Comparison of ENCODE assay signal across 21 mouse cellular contexts in the genomic region with DNA sequence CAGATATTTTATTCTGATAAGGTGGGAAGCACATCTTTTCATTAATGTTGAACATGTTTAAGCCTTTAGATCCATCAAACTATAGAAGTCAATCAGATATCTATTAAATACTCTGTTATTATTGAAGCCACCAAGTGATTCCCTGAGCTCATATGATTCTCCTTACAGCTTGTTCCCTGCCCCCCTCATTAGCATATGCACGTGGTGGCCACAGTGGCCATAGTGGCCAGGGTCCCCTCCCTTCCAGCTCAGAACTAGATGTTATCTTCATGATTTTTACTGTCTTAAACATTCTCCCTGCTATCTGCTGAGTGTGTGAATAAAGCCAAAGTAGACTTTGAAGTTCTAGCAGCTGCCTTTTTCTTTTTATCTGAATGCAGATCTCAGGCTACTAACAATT. TPM values are rescaled to one million over a fixed set of nuclear protein-coding genes. Genes with fewer than 3 reads are reported as not detected.
A peak's percentile ranks its signal among the peaks of the same experiment; 100 is the strongest.
DNase-seq lines count a peak whose midpoint lies in the region; ATAC-seq and TF ChIP-seq lines count a peak whose summit lies in the region.
"Had no signal": no experiment of that assay in that cellular context is flagged by ENCODE, and none has a peak within 500 bp of the region (broad histone marks: within the 10 kb centered on the region; RNA-seq: fewer than 3 reads in every experiment).

No protein-coding gene starts in this region.

- H3K9ac ChIP-seq in forebrain, embryonic 13.5 days, result no peak overlapping the region
- no peak overlapping the region for H3K9ac ChIP-seq in forebrain, embryonic 15.5 days (replicated peaks)
- H3K9ac ChIP-seq in midbrain, embryonic 13.5 days (replicated peaks), result no peak overlapping the region
- no peak overlapping the region for H3K9ac ChIP-seq in midbrain, embryonic 16.5 days (ENCODE audit: low read depth, low read length)
- H3K9ac ChIP-seq: heart, embryonic 13.5 days; hindbrain, embryonic 12.5 days; hindbrain, embryonic 15.5 days had no signal

- no peak overlapping the region for H3K27ac ChIP-seq in forebrain, embryonic 13.5 days
- H3K27ac ChIP-seq in forebrain, embryonic 15.5 days (replicated peaks), result no peak overlapping the region
- H3K27ac ChIP-seq in midbrain, embryonic 13.5 days, result no peak overlapping the region
- no peak overlapping the region for H3K27ac ChIP-seq in midbrain, embryonic 16.5 days (ENCODE audit: low read length)
- H3K27ac ChIP-seq: forebrain, embryonic 10.5 days; heart, adult 2 months; heart, embryonic 10.5 days; heart, embryonic 13.5 days; hindbrain, embryonic 12.5 days; hindbrain, embryonic 15.5 days had no signal

- peak; percentile 19; the same call in 1 of the 2 replicates for ATAC-seq in forebrain, embryonic 13.5 days
- no peak for ATAC-seq in forebrain, embryonic 15.5 days (replicated peaks)
- 0 out of 2 replicates have a peak, but pooled peaks have one; percentile 27 for ATAC-seq in midbrain, embryonic 13.5 days
- ATAC-seq in midbrain, embryonic 16.5 days, result no peak
- ATAC-seq in G1E (ENCODE audit: extremely low read depth, insufficient number of reproducible peaks, low FRiP score, poor library complexity, severe bottlenecking), result peak; percentile 50
- ATAC-seq: CD4-positive, CD25-positive, alpha-beta regulatory T cell, adult 4 months had no signal

- H3K9me3 ChIP-seq in forebrain, embryonic 13.5 days (replicated peaks), result no peaks in the 10 kb centered on the region
- no peaks in the 10 kb centered on the region for H3K9me3 ChIP-seq in forebrain, embryonic 15.5 days
- H3K9me3 ChIP-seq in midbrain, embryonic 13.5 days, result peaks cover 3% of the 10 kb centered on the region; the same call in 1 of the 2 replicates
- H3K9me3 ChIP-seq in midbrain, embryonic 16.5 days (replicated peaks; ENCODE audit: control insufficient read depth, low read length, poor library complexity, severe bottlenecking), result no peaks in the 10 kb centered on the region
- no peaks in the 10 kb centered on the region for H3K9me3 ChIP-seq in G1E (replicated peaks)
- H3K9me3 ChIP-seq: forebrain, embryonic 10.5 days; heart, embryonic 10.5 days; hindbrain, embryonic 12.5 days; hindbrain, embryonic 15.5 days had no signal

- no peak for TF ChIP-seq CTCF in G1E (IDR thresholded peaks at IDR 0.05; ENCODE audit: low read depth, low read length)

- no peaks in the 10 kb centered on the region for H3K27me3 ChIP-seq in forebrain, embryonic 13.5 days
- no peaks in the 10 kb centered on the region for H3K27me3 ChIP-seq in forebrain, embryonic 15.5 days
- no peaks in the 10 kb centered on the region for H3K27me3 ChIP-seq in midbrain, embryonic 13.5 days
- H3K27me3 ChIP-seq in midbrain, embryonic 16.5 days (ENCODE audit: control insufficient read depth, insufficient read depth, low read depth, low read length), result no peaks in the 10 kb centered on the region
- H3K27me3 ChIP-seq in G1E (ENCODE audit: insufficient read depth, low read length), result peaks cover 4% of the 10 kb centered on the region; the same call in 1 of the 2 replicates
- H3K27me3 ChIP-seq: heart, embryonic 13.5 days; hindbrain, embryonic 12.5 days; hindbrain, embryonic 15.5 days; Patski had no signal

- 0% methylated on average over 1 of the region's 1 CpGs for WGBS in forebrain, embryonic 13.5 days
- 2% methylated on average over 1 of the region's 1 CpGs for WGBS in forebrain, embryonic 15.5 days
- WGBS in midbrain, embryonic 13.5 days, result 0% methylated on average over 1 of the region's 1 CpGs
- 0% methylated on average over 1 of the region's 1 CpGs for WGBS in midbrain, embryonic 16.5 days

- intact Hi-C loops in heart, postnatal 14 days (cut with DNase I), result no loop called here

- no peaks in the 10 kb centered on the region for H3K36me3 ChIP-seq in forebrain, embryonic 13.5 days (ENCODE audit: poor library complexity, severe bottlenecking)
- no peaks in the 10 kb centered on the region for H3K36me3 ChIP-seq in forebrain, embryonic 15.5 days
- no peaks in the 10 kb centered on the region for H3K36me3 ChIP-seq in midbrain, embryonic 13.5 days
- H3K36me3 ChIP-seq in midbrain, embryonic 16.5 days (ENCODE audit: control insufficient read depth, insufficient read depth, low read length), result no peaks in the 10 kb centered on the region
- no peaks in the 10 kb centered on the region for H3K36me3 ChIP-seq in G1E (replicated peaks)
- H3K36me3 ChIP-seq: forebrain, embryonic 10.5 days; heart, embryonic 10.5 days; heart, embryonic 13.5 days; hindbrain, embryonic 12.5 days; hindbrain, embryonic 15.5 days had no signal

- H3K4me2 ChIP-seq in forebrain, embryonic 13.5 days, result no peak overlapping the region
- H3K4me2 ChIP-seq in forebrain, embryonic 15.5 days (replicated peaks), result no peak overlapping the region
- no peak overlapping the region for H3K4me2 ChIP-seq in midbrain, embryonic 13.5 days (replicated peaks)
- no peak overlapping the region for H3K4me2 ChIP-seq in midbrain, embryonic 16.5 days (ENCODE audit: low read length)
- H3K4me2 ChIP-seq: heart, embryonic 13.5 days; hindbrain, embryonic 12.5 days; hindbrain, embryonic 15.5 days had no signal

- no peak for DNase-seq in G1E (ENCODE audit: low spot score)
- no peak for DNase-seq in heart, postnatal 14 days
- DNase-seq: adrenal gland, postnatal 10 days; adrenal gland, postnatal 36 days; cerebellum, adult 18-20 months; cerebellum, adult 9-10 months; cerebellum, postnatal 14 days; gastrocnemius, postnatal 10 days; gastrocnemius, postnatal 36 days; heart, adult 2 months had no signal

- peaks cover 18% of the 10 kb centered on the region; the same call in 1 of the 2 replicates for H3K4me1 ChIP-seq in forebrain, embryonic 13.5 days
- H3K4me1 ChIP-seq in forebrain, embryonic 15.5 days, result peaks cover 2% of the 10 kb centered on the region; the same call in 1 of the 2 replicates
- peaks cover 8% of the 10 kb centered on the region for H3K4me1 ChIP-seq in midbrain, embryonic 13.5 days (replicated peaks)
- 0 out of 2 replicates have a peak, but pooled peaks cover 5% of the 10 kb centered on the region for H3K4me1 ChIP-seq in midbrain, embryonic 16.5 days (ENCODE audit: control insufficient read depth, insufficient read depth, low read length)
- peaks cover 10% of the 10 kb centered on the region for H3K4me1 ChIP-seq in G1E (ENCODE audit: insufficient read depth, low read depth, low read length)
- H3K4me1 ChIP-seq: heart, embryonic 10.5 days; heart, embryonic 13.5 days; hindbrain, embryonic 15.5 days had no signal

- no peak overlapping the region for H3K4me3 ChIP-seq in forebrain, embryonic 13.5 days
- H3K4me3 ChIP-seq in forebrain, embryonic 15.5 days, result no peak overlapping the region
- no peak overlapping the region for H3K4me3 ChIP-seq in midbrain, embryonic 13.5 days (replicated peaks)
- H3K4me3 ChIP-seq in midbrain, embryonic 16.5 days (ENCODE audit: low read depth, low read length), result no peak overlapping the region
- H3K4me3 ChIP-seq in G1E (ENCODE audit: low read depth, low read length), result no peak overlapping the region
- H3K4me3 ChIP-seq: forebrain, embryonic 10.5 days; heart, adult 2 months; heart, embryonic 10.5 days; heart, embryonic 13.5 days; hindbrain, embryonic 12.5 days; hindbrain, embryonic 15.5 days had no signal

RNA-seq across cellular contexts. Expression of gene Tank, which starts 17.3 kb away (rescaled TPM):
- polyA plus RNA-seq in forebrain, embryonic 13.5 days (2015; fragmentation: Nextera tagmentation; extraction: Ambion mirVana), result 27.6 and 31.2 TPM in 2 replicates
- 28.9 and 29.9 TPM in 2 replicates for polyA plus RNA-seq in forebrain, embryonic 15.5 days (2015; fragmentation: Nextera tagmentation; extraction: Ambion mirVana)
- polyA plus RNA-seq in midbrain, embryonic 13.5 days (2015; fragmentation: Nextera tagmentation; extraction: Ambion mirVana), result 28.3 and 32.2 TPM in 2 replicates
- 30.5 and 34.8 TPM in 2 replicates for polyA plus RNA-seq in midbrain, embryonic 16.5 days (2015; fragmentation: Nextera tagmentation; extraction: Ambion mirVana)
- total RNA-seq in G1E (2014; fragmentation: Nextera tagmentation) (121 and 126 TPM in 2 replicates), G1E (2017) (93.8 and 102 TPM in 2 replicates)
- 3.0 and 4.6 TPM in 2 replicates for polyA plus RNA-seq in G1E (2012)
- 10 to 100 TPM; 17.7 to 19.0 TPM for total RNA-seq in heart, postnatal 14 days (2021)

Comparison
In these comparisons a context has a peak if more than half of its experiments do, and no peak if none do; other contexts are left out.
1. ATAC-seq: peak in forebrain, embryonic 13.5 days (single experiment), midbrain, embryonic 13.5 days (single experiment) and G1E (single experiment); none in forebrain, embryonic 15.5 days (single experiment) and midbrain, embryonic 16.5 days (single experiment).